Mouse (Mus musculus): ENCODE data around the gene Gm5447. TPM values are rescaled to one million over a fixed set of nuclear protein-coding genes. Genes with fewer than 3 reads are reported as not detected.

Gene Gm5447
- total and polyA plus RNA-seq, 3 experiments = not detected

Other genes with a start within 250 kb of the Gm5447 start
- gene Irf4, start 225.0 kb upstream of the Gm5447 start, total RNA-seq (2012; rRNA removed) = not detected in 2 replicates
- not detected for gene Irf4, start 225.0 kb upstream of the Gm5447 start, polyA plus RNA-seq (2012; ENCODE audit: insufficient read depth in 1 of 2, insufficient read length in 2 of 2, low read depth in 1 of 2, low replicate concordance in 2 of 2, missing spikeins in 1 of 2)
- 0.19 and 0.26 TPM in 2 replicates for gene Hus1b, start 26.4 kb upstream of the Gm5447 start, total RNA-seq (2012; rRNA removed)
- gene Hus1b, start 26.4 kb upstream of the Gm5447 start, polyA plus RNA-seq (2012; ENCODE audit: insufficient read depth in 1 of 2, insufficient read length in 2 of 2, low read depth in 1 of 2, low replicate concordance in 2 of 2, missing spikeins in 1 of 2) = under 1 TPM in 1 of 2 experiments, not detected in 1; 0.08 TPM
- 26.0 and 27.0 TPM in 2 replicates for gene Exoc2, start 111 bp upstream of the Gm5447 start, total RNA-seq (2012; rRNA removed)
- 10 to 100 TPM in 1 of 2 experiments, not detected in 1; 22.1 TPM for gene Exoc2, start 111 bp upstream of the Gm5447 start, polyA plus RNA-seq (2012; ENCODE audit: insufficient read depth in 1 of 2, insufficient read length in 2 of 2, low read depth in 1 of 2, low replicate concordance in 2 of 2, missing spikeins in 1 of 2)

All from MEL (cell line).